Mouse (Mus musculus) E14TG2a.4 (cell line): Measurements from ENCODE around the gene Ccdc33.
A peak's percentile ranks its signal among the peaks of the same experiment; 100 is the strongest.

Experiments used
- H3K27me3 ChIP-seq: 2 replicates; pipeline ENCODE4 v1.6.1; 2014; ENCODE audit warnings: low read length, control low read depth; ENCODE audit not compliant: insufficient read depth
- H3K36me3 ChIP-seq: 2 replicates; pipeline ENCODE4 v1.6.1; 2014; ENCODE audit warnings: low read length, control low read depth; ENCODE audit not compliant: insufficient read depth
- H3K4me1 ChIP-seq: replicated peaks from 2 replicates; pipeline ENCODE4 v1.6.1; 2014; ENCODE audit warnings: low read depth, low read length, control low read depth
- H3K4me3 ChIP-seq: replicated peaks from 2 replicates; pipeline ENCODE4 v1.5.1; 2014; ENCODE audit warnings: mild to moderate bottlenecking, low read length
- H3K9me3 ChIP-seq: 2 replicates; pipeline ENCODE4 v1.6.1; 2014; ENCODE audit warnings: low read length, control low read depth
- CTCF ChIP-seq: conservative IDR thresholded peaks from 2 replicates; pipeline ENCODE4 v1.5.1; 2014; ENCODE audit warnings: low read length
- NANOG ChIP-seq: IDR thresholded peaks from 2 replicates; pipeline ENCODE4 v1.6.1; 2014; ENCODE audit warnings: borderline replicate concordance, low read length, mixed read lengths
- POU5F1 ChIP-seq: IDR thresholded peaks from 2 replicates; pipeline ENCODE4 v1.6.1; 2014; ENCODE audit warnings: low read length, borderline replicate concordance

The Ccdc33 gene

GRCm38 (mm10) chr9:58156819-58157560, 38.4 kb upstream of the Ccdc33 start:
- H3K4me3 ChIP-seq = peak overlapping the region; percentile 50
- TF ChIP-seq POU5F1 (no peak), CTCF (no peak), NANOG (no peak)
- H3K36me3 ChIP-seq = no peaks in the 10 kb centered on the region
- peaks cover 20% of the 10 kb centered on the region for H3K4me1 ChIP-seq
- H3K27me3 ChIP-seq = peaks cover 91% of the 10 kb centered on the region
- no peaks in the 10 kb centered on the region for H3K9me3 ChIP-seq

DNA sequence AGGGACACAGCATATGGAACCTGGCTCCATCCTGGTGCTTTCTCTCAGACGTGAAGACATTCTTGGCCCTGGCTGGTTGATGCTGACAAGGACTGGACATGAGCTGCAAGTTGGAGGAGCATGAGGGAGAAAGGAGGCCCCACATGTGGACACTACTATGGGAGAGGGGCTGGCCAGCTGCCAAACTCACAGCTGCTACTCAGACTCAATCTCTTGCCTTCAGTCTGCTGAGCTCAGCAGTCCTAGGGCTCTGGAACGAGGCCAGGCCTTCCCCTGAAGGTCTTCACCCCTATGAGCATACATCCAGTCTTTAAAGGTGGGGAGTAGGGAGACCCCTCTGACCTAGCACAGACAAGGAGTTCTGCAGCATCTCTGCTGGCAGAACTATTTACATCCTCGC, 36.7 kb upstream of the Ccdc33 start:
- H3K4me3 ChIP-seq = no peak overlapping the region
- no peaks in the 10 kb centered on the region for H3K36me3 ChIP-seq
- H3K9me3 ChIP-seq = no peaks in the 10 kb centered on the region
- H3K4me1 ChIP-seq = peaks cover 23% of the 10 kb centered on the region
- TF ChIP-seq NANOG (no peak), POU5F1 (no peak), CTCF (no peak)
- H3K27me3 ChIP-seq = peaks cover 94% of the 10 kb centered on the region

DNA sequence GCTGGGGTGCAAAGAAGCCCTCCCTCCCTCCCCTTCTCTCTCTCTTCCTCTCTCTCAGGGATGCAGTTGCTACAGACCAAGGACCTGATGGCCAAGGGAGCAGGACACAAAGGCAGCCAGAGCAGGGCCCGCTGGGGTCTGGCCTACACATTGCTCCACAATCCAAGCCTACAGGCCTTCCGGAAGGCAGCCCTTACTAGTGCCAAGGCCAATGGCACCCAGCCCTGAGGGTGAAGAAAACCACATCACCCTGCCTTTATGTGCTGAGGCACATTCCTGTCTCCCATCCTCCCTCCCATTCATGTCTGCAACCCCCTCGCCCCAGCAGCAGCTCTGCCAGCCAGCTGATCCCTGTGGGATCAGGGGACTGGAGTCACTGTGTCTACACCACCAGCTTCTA, 34.5 kb upstream of the Ccdc33 start:
- no peaks in the 10 kb centered on the region for H3K36me3 ChIP-seq
- TF ChIP-seq POU5F1 (no peak), CTCF (no peak), NANOG (no peak)
- peaks cover 94% of the 10 kb centered on the region for H3K27me3 ChIP-seq
- peaks cover 17% of the 10 kb centered on the region for H3K4me1 ChIP-seq
- no peak overlapping the region for H3K4me3 ChIP-seq
- no peaks in the 10 kb centered on the region; the same call in 1 of the 2 replicates for H3K9me3 ChIP-seq

- H3K4me3 ChIP-seq = no peak overlapping the region
Measured at GRCm38 (mm10) chr9:58150733-58151361, 32.2 kb upstream of the Ccdc33 start.

DNA sequence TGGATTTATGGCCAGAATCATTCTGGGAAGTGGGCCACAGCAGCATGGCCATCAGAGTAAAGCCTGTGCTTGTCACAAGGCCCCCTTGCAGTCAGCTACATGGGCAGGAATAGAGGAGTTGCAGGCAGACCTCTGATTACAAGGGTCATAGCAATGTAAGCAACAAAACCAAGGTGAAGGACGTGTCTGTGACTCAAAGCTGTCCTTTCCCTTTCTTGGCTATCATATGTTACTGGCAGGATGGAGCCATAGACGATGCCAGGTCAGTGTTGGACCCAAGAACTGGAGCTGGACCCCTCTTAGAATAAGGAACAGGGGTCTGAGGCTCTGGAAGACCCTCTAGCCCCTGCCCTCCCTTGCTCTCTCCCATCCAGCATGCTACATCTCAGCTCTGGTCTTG, 30.2 kb upstream of the Ccdc33 start:
- no peak for TF ChIP-seq NANOG
- no peak for TF ChIP-seq POU5F1
- TF ChIP-seq CTCF = no peak
- Histone ChIP-seq H3K36me3 (no peaks in the 10 kb centered on the region), H3K27me3 (peaks cover 79% of the 10 kb centered on the region), H3K4me1 (peaks cover 5% of the 10 kb centered on the region; the same call in 1 of the 2 replicates), H3K9me3 (no peaks in the 10 kb centered on the region; the same call in 1 of the 2 replicates), H3K4me3 (no peak overlapping the region)

More at GRCm38 (mm10) chr9:58150733-58151361, 32.2 kb upstream of the Ccdc33 start:
- Histone ChIP-seq H3K9me3 (no peaks in the 10 kb centered on the region; the same call in 1 of the 2 replicates), H3K27me3 (peaks cover 84% of the 10 kb centered on the region), H3K4me1 (peaks cover 5% of the 10 kb centered on the region; the same call in 1 of the 2 replicates), H3K36me3 (no peaks in the 10 kb centered on the region)
- TF ChIP-seq CTCF (no peak), POU5F1 (no peak), NANOG (no peak)

DNA sequence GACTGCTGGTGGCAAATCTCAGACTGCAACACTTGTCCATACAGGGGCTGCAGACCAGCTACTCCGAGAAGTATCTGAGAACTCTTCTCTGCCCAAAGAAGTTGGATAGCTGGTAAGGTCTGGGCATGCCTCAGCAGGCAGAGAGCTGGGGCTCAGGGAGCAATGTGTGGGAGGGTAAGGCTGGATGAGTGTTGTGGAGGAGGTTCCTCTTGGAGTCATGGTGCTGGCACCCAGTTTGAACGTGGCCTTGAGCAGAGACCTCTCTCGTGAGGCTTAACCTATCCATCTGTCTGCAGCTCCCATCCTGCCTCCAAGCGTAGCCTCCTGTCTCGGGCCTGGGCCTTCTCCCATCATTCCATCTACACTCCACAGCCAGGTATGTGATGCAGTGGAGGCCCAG, 26.8 kb upstream of the Ccdc33 start:
- Histone ChIP-seq H3K4me3 (no peak overlapping the region), H3K36me3 (no peaks in the 10 kb centered on the region), H3K27me3 (peaks cover 70% of the 10 kb centered on the region), H3K9me3 (no peaks in the 10 kb centered on the region; the same call in 1 of the 2 replicates), H3K4me1 (peaks cover 16% of the 10 kb centered on the region)
- TF ChIP-seq NANOG (no peak), POU5F1 (no peak), CTCF (no peak)

DNA sequence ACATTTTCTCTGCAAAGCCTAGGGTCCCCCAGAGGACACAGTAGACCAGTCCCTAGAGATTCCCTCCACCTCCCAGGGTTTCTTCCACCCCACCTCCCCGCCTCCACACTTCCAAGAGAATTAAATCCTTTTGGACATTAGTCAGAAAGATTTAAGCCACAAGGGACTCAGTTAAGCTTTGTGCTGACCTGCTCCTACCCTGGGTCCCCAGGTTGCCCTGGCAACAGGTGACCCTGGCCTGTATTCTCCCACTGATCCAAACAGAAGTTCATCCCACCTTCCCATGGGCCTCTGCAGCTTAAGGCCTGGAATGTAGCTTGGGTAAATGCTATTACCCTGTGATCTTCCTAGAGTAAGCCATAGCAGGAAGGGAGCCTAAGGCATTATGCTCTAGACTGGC, 26.0 kb upstream of the Ccdc33 start:
- H3K4me1 ChIP-seq = peaks cover 23% of the 10 kb centered on the region
- H3K36me3 ChIP-seq = no peaks in the 10 kb centered on the region
- no peak overlapping the region for H3K4me3 ChIP-seq
- peaks cover 70% of the 10 kb centered on the region for H3K27me3 ChIP-seq
- H3K9me3 ChIP-seq = no peaks in the 10 kb centered on the region; the same call in 1 of the 2 replicates
- no peak for TF ChIP-seq POU5F1
- TF ChIP-seq CTCF = no peak
- TF ChIP-seq NANOG = no peak

DNA sequence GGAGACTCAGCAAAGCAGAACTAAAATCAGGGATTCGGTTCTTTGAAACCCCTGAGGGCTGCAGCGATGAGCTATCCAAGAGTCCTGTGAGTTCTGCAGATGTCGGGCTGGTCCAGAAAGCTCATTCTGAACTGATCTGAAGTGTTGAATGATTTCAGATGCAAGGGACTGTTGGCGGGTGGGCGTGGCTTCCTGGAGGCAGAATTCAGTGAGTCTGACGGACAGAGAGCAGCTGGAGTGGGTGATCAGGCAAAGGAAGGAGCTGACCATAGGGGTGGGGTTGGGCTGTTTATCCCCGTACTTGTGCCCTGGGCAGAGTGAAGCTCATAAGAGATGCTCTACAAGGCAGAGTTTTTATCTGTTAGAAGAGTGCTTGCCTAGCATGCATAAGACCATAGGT, 24.8 kb upstream of the Ccdc33 start:
- Histone ChIP-seq H3K27me3 (peaks cover 70% of the 10 kb centered on the region), H3K4me3 (no peak overlapping the region), H3K9me3 (no peaks in the 10 kb centered on the region), H3K4me1 (peaks cover 26% of the 10 kb centered on the region), H3K36me3 (no peaks in the 10 kb centered on the region)
- TF ChIP-seq POU5F1 (no peak), CTCF (no peak), NANOG (no peak)
